Mouse (Mus musculus) neutrophil, adult 5-6 weeks (primary cell): Measurements from ENCODE around the gene Slc16a4. TPM values are rescaled to one million over a fixed set of nuclear protein-coding genes. Genes with fewer than 3 reads are reported as not detected.

Source experiments
- ATAC-seq: fragments of 151-379, 151-347 bp; 2 replicates; pipeline ENCODE4 v1.8.0; 2017; ENCODE audit warnings: mild to moderate bottlenecking, moderate TSS enrichment; ENCODE audit not compliant: insufficient number of reproducible peaks, poor library complexity, low FRiP score, severe bottlenecking; ENCODE audit errors: extremely low read depth
- total RNA-seq: library from RNA; stranded (forward); fragments of 200-1000 nt; gene quantifications from 2 replicates; pipeline ENCODE4 v1.2.3, GENCODE M21; 2017

The Slc16a4 gene
- total RNA-seq, result 0.49 TPM in 1 of 2 replicates, not detected in the other

GRCm38 (mm10) chr3:107290764-107291381 lies at the start of gene Slc16a4:
Gene Slc16a4 (plus strand): TSS chr3:107291230.
- ATAC-seq, result no peak

GRCm38 (mm10) chr3:107241389-107242094 lies 49.5 kb upstream of the Slc16a4 start:
- ATAC-seq, result no peak

- ATAC-seq, result no peak
These were observed 44.2 kb upstream of the Slc16a4 start for GRCm38 (mm10) chr3:107246876-107247275.

GRCm38 (mm10) chr3:107249042-107249441 lies 42.0 kb upstream of the Slc16a4 start:
- no peak for ATAC-seq

GRCm38 (mm10) chr3:107250320-107250719 lies 40.7 kb upstream of the Slc16a4 start:
- no peak for ATAC-seq

GRCm38 (mm10) chr3:107252035-107252434 lies 39.0 kb upstream of the Slc16a4 start:
- ATAC-seq, result no peak

GRCm38 (mm10) chr3:107253925-107254324 lies 37.1 kb upstream of the Slc16a4 start:
- ATAC-seq, result no peak

GRCm38 (mm10) chr3:107255992-107256391 lies 35.0 kb upstream of the Slc16a4 start:
- ATAC-seq, result no peak

GRCm38 (mm10) chr3:107256724-107257123 lies 34.3 kb upstream of the Slc16a4 start:
- ATAC-seq, result no peak

- ATAC-seq, result no peak
These were observed 33.1 kb upstream of the Slc16a4 start for GRCm38 (mm10) chr3:107257924-107258323.

GRCm38 (mm10) chr3:107260956-107261850 lies 29.8 kb upstream of the Slc16a4 start:
- no peak for ATAC-seq

- ATAC-seq, result no peak
These were observed 29.2 kb upstream of the Slc16a4 start for GRCm38 (mm10) chr3:107261851-107262165.

- ATAC-seq, result no peak
These were observed 24.1 kb upstream of the Slc16a4 start for GRCm38 (mm10) chr3:107266814-107267345.

GRCm38 (mm10) chr3:107272433-107272832 lies 18.6 kb upstream of the Slc16a4 start:
- ATAC-seq, result no peak

- peak; percentile 79 for ATAC-seq
These were observed 17.2 kb upstream of the Slc16a4 start for GRCm38 (mm10) chr3:107273820-107274219.

GRCm38 (mm10) chr3:107275351-107275750 lies 15.7 kb upstream of the Slc16a4 start:
- no peak for ATAC-seq

GRCm38 (mm10) chr3:107275996-107276395 lies 15.0 kb upstream of the Slc16a4 start:
- no peak for ATAC-seq

- ATAC-seq, result no peak
These were observed 14.4 kb upstream of the Slc16a4 start for GRCm38 (mm10) chr3:107276626-107277025.

GRCm38 (mm10) chr3:107278479-107279269 lies 12.4 kb upstream of the Slc16a4 start, which contains the start of gene Lamtor5:
Gene Lamtor5 (plus strand): TSS chr3:107278858.
- peak; percentile 85 for ATAC-seq
